Mouse (Mus musculus) C2C12 (cell line): ENCODE measurements around the gene Ireb2.
A peak's percentile ranks its signal among the peaks of the same experiment; 100 is the strongest.

Source experiments
- CEBPB ChIP-seq: IDR thresholded peaks from one replicate; pipeline ENCODE4 v1.6.1; 2011; ENCODE audit warnings: low read depth, mild to moderate bottlenecking, control low read depth, moderate library complexity
- CTCF ChIP-seq: IDR thresholded peaks from one replicate; pipeline ENCODE4 v1.5.1; 2011; ENCODE audit not compliant: control insufficient read depth, insufficient read depth, insufficient read length
- MAX ChIP-seq: IDR thresholded peaks from one replicate; pipeline ENCODE4 v1.6.1; 2011; ENCODE audit warnings: mild to moderate bottlenecking, control low read depth
- USF1 ChIP-seq: IDR thresholded peaks from one replicate; pipeline ENCODE4 v1.6.1; 2011; ENCODE audit warnings: low read depth, mild to moderate bottlenecking, control low read depth, moderate library complexity

DNA sequence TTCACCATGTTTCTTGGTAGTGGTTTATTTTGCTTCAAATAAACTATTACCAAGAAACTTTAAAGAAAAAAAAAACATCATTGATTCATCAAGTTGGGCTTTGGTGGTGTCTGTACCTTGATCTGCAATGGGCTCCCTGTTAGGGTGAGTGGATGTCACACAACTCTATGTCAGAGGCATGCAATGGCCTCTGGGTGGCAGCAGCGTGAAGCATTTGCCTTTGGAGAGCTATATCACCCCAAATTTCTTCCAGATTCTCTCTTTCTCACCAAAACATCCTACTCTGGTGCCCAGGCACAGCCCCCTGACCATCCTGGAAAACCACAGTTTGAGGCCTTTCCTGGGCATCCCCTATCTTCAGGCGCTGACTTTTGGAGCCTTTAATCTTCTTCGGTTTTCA, 33.0 kb upstream of the Ireb2 start:
- peak; percentile 39 for TF ChIP-seq CTCF
- no peak for TF ChIP-seq USF1
- no peak for TF ChIP-seq CEBPB
- TF ChIP-seq MAX: no peak
